Mouse (Mus musculus) C2C12 (cell line): ENCODE results near the gene Ppfibp1.

Experiments
- CTCF ChIP-seq: IDR thresholded peaks from one replicate; pipeline ENCODE4 v1.5.1; 2011; ENCODE audit not compliant: control insufficient read depth, insufficient read depth, insufficient read length
- FOSL1 ChIP-seq: IDR thresholded peaks from one replicate; pipeline ENCODE4 v1.8.0; 2011; ENCODE audit warnings: mild to moderate bottlenecking, low read length; ENCODE audit not compliant: poor library complexity, insufficient read depth, severe bottlenecking
- MYOG ChIP-seq: IDR thresholded peaks from one replicate; pipeline ENCODE4 v1.6.1; 2011; ENCODE audit not compliant: control insufficient read depth, insufficient read length; ENCODE audit errors: extremely low read depth
- USF1 ChIP-seq: IDR thresholded peaks from one replicate; pipeline ENCODE4 v1.6.1; 2011; ENCODE audit warnings: low read depth, mild to moderate bottlenecking, control low read depth, moderate library complexity

GRCm38 (mm10) chr6:146939026-146939425, 50.7 kb downstream of the Ppfibp1 start:
- no peak for TF ChIP-seq USF1
- TF ChIP-seq CTCF: no peak
- no peak for TF ChIP-seq MYOG
- no peak for TF ChIP-seq FOSL1
